Mouse (Mus musculus): ENCODE data around the gene Tubb5. TPM values are rescaled to one million over a fixed set of nuclear protein-coding genes. Genes with fewer than 3 reads are reported as not detected.

Gene Tubb5
- polyA plus RNA-seq (2015; fragmentation: Illumina TruSeq; extraction: RNeasy Lipid Tissue Mini Kit (QIAGEN cat#74804); ENCODE audit: insufficient read depth, low replicate concordance), result 222 TPM

DNA sequence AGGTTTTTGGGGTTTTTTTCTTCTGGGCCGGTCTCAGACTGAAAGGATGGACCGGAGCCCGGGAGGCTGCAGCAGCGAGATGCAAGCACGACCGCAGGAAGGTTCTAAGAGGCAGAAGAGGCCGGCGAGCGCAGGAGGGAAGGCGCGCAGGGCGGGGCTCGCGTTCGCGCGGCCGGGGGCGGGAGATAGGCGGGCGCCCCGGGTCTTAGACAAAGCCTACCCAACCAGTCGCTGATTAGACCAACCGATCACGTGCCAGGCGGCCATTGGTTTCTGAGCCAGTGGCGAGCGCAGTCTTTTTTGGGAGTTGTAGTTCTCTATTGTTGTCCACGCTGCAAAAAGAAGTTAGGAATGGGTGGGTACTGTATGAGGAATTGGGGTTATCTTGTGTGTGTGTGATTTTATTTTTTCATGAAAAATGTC is at the start of gene Tubb5:
Gene Tubb5 (minus strand): TSS at position 185 of the 423 bp plus-strand sequence.

GRCm38 (mm10) chr17:35879245-35880057 is 41.3 kb upstream of the Tubb5 start, which contains the start of gene Dhx16:
Gene Dhx16, plus strand, starts transcription at chr17:35879819.

DNA sequence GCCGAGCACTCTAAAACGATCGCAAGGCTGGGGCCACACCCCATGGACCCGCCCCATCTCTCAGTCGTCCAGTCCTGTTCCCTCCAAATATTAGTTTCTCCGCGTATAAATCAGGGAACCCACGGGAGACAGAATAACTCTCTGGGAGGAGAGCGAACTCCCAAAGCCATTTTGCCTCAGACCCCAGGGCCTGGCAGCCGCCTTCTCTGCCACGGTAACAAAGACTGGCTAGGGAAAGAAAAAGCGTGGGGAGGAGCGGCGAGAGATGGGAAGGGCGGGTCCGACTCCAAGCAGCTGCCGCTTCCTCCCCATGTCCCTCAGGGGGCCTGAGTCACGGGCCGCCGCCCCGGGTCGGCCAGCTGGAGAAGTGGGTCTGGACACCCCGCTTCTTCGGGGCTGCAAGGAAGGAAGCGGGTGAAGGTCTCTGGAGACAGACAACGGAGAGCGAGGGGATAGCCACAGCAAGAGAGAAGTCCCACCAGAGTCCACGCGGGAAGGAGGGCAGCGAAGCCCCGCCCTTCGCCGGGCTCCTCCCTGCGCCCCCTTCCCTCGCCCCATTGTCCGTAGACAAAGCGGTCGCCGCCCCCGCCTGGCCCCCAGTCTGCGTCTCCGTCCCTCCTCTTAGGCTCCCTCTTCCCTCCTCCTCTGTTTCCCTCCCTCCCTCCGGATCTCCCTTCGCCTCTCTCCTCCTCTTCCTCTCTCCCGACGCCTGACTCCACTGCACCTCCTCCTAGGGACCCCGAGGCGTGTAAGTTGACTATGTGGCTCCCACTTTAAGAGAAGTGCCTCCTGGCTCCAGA is 27.6 kb upstream of the Tubb5 start, which contains the start of gene Ppp1r18:
Gene Ppp1r18 (plus strand): TSS at position 113 of the 800 bp plus-strand sequence.

GRCm38 (mm10) chr17:35861198-35861857 is 23.2 kb upstream of the Tubb5 start, which contains the start of gene Nrm:
Gene Nrm, plus strand, starts transcription at chr17:35861318.

GRCm38 (mm10) chr17:35841076-35841950 is 3.2 kb upstream of the Tubb5 start, which contains the start of gene Mdc1:
Gene Mdc1, plus strand, starts transcription at chr17:35841515.

DNA sequence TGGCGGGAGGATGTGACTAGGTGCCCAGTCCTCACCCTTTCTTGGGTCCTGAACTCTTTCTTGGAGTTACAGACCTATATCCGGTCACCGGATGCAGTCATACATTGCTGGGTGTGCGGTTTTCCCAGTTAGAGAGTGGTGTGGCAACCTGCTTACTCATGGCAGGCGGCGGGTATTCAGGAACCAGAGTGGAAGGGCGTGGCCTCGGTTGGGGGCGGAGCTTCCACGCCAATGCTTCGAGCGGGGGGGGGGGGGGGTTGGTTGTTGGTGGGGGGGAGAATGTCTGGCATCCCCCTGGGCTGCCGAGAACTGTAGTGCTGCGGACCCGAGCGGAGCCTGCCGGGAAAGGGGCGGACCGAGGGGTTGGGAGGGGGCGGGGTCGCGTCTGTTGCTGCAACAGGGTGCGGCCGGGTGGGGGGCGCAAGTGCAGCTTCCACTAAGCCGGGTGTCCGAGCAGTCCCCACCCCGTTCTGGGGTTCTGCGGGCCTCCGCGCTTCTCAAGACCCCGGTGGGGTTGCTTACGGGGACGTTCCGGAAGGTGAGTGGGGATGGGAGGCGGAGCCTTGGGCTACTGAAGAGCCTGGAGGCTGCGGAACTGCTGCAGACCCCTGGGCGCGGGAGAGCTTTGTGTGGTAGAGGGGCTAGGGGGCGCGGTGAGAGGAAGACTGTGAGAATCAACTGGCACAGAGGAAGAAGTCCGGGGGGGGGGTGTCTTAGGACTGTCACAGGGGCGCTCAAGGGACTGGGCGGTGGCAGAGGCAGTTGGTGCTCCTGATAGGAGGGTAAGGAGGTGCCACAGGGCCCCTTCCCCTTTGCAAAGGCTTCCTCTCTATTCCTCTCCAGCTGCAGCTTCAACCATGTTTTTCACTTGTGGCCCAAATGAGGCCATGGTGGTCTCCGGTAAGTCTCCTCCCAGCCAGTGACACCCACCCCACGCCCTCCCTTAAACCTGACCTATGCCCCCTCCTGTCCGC is 14.9 kb downstream of the Tubb5 start, which contains the start of gene Flot1:
Gene Flot1 (plus strand): TSS at position 267 of the 974 bp plus-strand sequence.

DNA sequence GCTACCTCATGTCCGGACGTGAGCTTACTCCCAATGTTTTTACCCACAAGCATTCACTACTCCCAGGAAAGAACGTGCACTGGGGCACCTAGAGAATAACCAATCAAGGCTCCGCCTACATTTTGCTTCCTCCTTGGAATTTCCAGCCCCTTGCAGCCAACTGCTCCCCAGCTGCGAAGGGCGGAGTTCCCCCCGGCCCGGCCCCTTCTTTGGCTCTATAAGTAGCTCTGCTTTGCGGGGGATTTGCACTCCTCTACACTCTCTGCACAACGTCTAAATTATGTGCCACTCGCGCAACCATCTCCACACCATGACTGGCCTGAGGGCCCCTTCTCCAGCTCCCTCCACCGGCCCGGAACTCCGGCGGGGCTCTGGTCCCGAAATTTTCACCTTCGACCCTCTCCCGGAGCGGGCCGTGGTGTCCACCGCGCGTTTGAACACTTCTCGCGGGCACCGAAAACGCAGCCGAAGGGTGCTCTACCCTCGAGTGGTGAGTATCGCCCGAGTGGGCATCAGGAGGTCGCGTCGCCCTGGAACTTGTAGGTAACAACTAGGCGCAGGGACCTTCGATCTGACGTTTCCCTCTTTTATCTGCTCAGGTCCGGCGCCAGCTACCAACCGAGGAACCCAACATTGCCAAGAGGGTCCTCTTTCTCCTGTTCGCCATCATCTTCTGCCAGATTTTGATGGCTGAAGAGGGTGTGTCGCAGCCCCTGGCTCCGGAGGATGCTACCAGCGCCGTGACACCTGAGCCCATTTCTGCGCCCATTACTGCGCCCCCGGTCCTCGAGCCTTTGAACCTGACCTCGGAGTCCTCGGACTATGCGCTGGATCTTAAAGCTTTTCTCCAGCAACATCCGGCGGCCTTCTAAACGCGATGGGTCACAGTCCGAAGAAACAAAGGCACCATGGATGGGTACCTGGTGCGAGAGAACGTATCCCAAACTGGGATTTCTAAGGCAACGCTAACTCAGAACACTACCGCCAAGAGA is 16.4 kb downstream of the Tubb5 start, which contains the start of gene Ier3:
Gene Ier3 (plus strand): TSS at position 246 of the 992 bp plus-strand sequence.

Other genes with a start within 250 kb of the Tubb5 start
- gene Sfta2, start 236.8 kb downstream of the Tubb5 start, polyA plus RNA-seq (2015; fragmentation: Illumina TruSeq; extraction: RNeasy Lipid Tissue Mini Kit (QIAGEN cat#74804); ENCODE audit: insufficient read depth, low replicate concordance), result not detected
- gene Gm9573, start 211.7 kb downstream of the Tubb5 start, polyA plus RNA-seq (2015; fragmentation: Illumina TruSeq; extraction: RNeasy Lipid Tissue Mini Kit (QIAGEN cat#74804); ENCODE audit: insufficient read depth, low replicate concordance), result not detected
- not detected for gene Mucl3, start 194.6 kb downstream of the Tubb5 start, polyA plus RNA-seq (2015; fragmentation: Illumina TruSeq; extraction: RNeasy Lipid Tissue Mini Kit (QIAGEN cat#74804); ENCODE audit: insufficient read depth, low replicate concordance)
- gene Vars2, start 170.7 kb downstream of the Tubb5 start, polyA plus RNA-seq (2015; fragmentation: Illumina TruSeq; extraction: RNeasy Lipid Tissue Mini Kit (QIAGEN cat#74804); ENCODE audit: insufficient read depth, low replicate concordance), result 10.5 TPM
- gene Gtf2h4, start 164.6 kb downstream of the Tubb5 start, polyA plus RNA-seq (2015; fragmentation: Illumina TruSeq; extraction: RNeasy Lipid Tissue Mini Kit (QIAGEN cat#74804); ENCODE audit: insufficient read depth, low replicate concordance), result 8.0 TPM
- gene Ddr1, start 133.7 kb downstream of the Tubb5 start, polyA plus RNA-seq (2015; fragmentation: Illumina TruSeq; extraction: RNeasy Lipid Tissue Mini Kit (QIAGEN cat#74804); ENCODE audit: insufficient read depth, low replicate concordance), result 5.6 TPM
- gene Ier3, start 16.6 kb downstream of the Tubb5 start, polyA plus RNA-seq (2015; fragmentation: Illumina TruSeq; extraction: RNeasy Lipid Tissue Mini Kit (QIAGEN cat#74804); ENCODE audit: insufficient read depth, low replicate concordance), result 3.4 TPM
- gene Flot1, start 15.1 kb downstream of the Tubb5 start, polyA plus RNA-seq (2015; fragmentation: Illumina TruSeq; extraction: RNeasy Lipid Tissue Mini Kit (QIAGEN cat#74804); ENCODE audit: insufficient read depth, low replicate concordance), result 27.5 TPM
- 59.7 TPM for gene Mdc1, start 3.2 kb upstream of the Tubb5 start, polyA plus RNA-seq (2015; fragmentation: Illumina TruSeq; extraction: RNeasy Lipid Tissue Mini Kit (QIAGEN cat#74804); ENCODE audit: insufficient read depth, low replicate concordance)
- 43.1 TPM for gene Nrm, start 23.0 kb upstream of the Tubb5 start, polyA plus RNA-seq (2015; fragmentation: Illumina TruSeq; extraction: RNeasy Lipid Tissue Mini Kit (QIAGEN cat#74804); ENCODE audit: insufficient read depth, low replicate concordance)
- 139 TPM for gene Ppp1r18, start 27.3 kb upstream of the Tubb5 start, polyA plus RNA-seq (2015; fragmentation: Illumina TruSeq; extraction: RNeasy Lipid Tissue Mini Kit (QIAGEN cat#74804); ENCODE audit: insufficient read depth, low replicate concordance)
- gene Dhx16, start 41.5 kb upstream of the Tubb5 start, polyA plus RNA-seq (2015; fragmentation: Illumina TruSeq; extraction: RNeasy Lipid Tissue Mini Kit (QIAGEN cat#74804); ENCODE audit: insufficient read depth, low replicate concordance), result 124 TPM
- 29.9 TPM for gene 2310061I04Rik, start 59.1 kb upstream of the Tubb5 start, polyA plus RNA-seq (2015; fragmentation: Illumina TruSeq; extraction: RNeasy Lipid Tissue Mini Kit (QIAGEN cat#74804); ENCODE audit: insufficient read depth, low replicate concordance)
- gene Atat1, start 71.8 kb upstream of the Tubb5 start, polyA plus RNA-seq (2015; fragmentation: Illumina TruSeq; extraction: RNeasy Lipid Tissue Mini Kit (QIAGEN cat#74804); ENCODE audit: insufficient read depth, low replicate concordance), result 15.8 TPM
- 63.0 TPM for gene Mrps18b, start 78.1 kb upstream of the Tubb5 start, polyA plus RNA-seq (2015; fragmentation: Illumina TruSeq; extraction: RNeasy Lipid Tissue Mini Kit (QIAGEN cat#74804); ENCODE audit: insufficient read depth, low replicate concordance)
- gene Ppp1r10, start 78.1 kb upstream of the Tubb5 start, polyA plus RNA-seq (2015; fragmentation: Illumina TruSeq; extraction: RNeasy Lipid Tissue Mini Kit (QIAGEN cat#74804); ENCODE audit: insufficient read depth, low replicate concordance), result 32.2 TPM
- gene Abcf1, start 131.5 kb upstream of the Tubb5 start, polyA plus RNA-seq (2015; fragmentation: Illumina TruSeq; extraction: RNeasy Lipid Tissue Mini Kit (QIAGEN cat#74804); ENCODE audit: insufficient read depth, low replicate concordance), result 133 TPM
- 19.0 TPM for gene Gnl1, start 141.5 kb upstream of the Tubb5 start, polyA plus RNA-seq (2015; fragmentation: Illumina TruSeq; extraction: RNeasy Lipid Tissue Mini Kit (QIAGEN cat#74804); ENCODE audit: insufficient read depth, low replicate concordance)
- gene Prr3, start 141.9 kb upstream of the Tubb5 start, polyA plus RNA-seq (2015; fragmentation: Illumina TruSeq; extraction: RNeasy Lipid Tissue Mini Kit (QIAGEN cat#74804); ENCODE audit: insufficient read depth, low replicate concordance), result 29.2 TPM
- 80.5 TPM for gene H2-T24, start 182.3 kb upstream of the Tubb5 start, polyA plus RNA-seq (2015; fragmentation: Illumina TruSeq; extraction: RNeasy Lipid Tissue Mini Kit (QIAGEN cat#74804); ENCODE audit: insufficient read depth, low replicate concordance)
- 186 TPM for gene H2-T23, start 194.5 kb upstream of the Tubb5 start, polyA plus RNA-seq (2015; fragmentation: Illumina TruSeq; extraction: RNeasy Lipid Tissue Mini Kit (QIAGEN cat#74804); ENCODE audit: insufficient read depth, low replicate concordance)
- 124 TPM for gene H2-T22, start 204.4 kb upstream of the Tubb5 start, polyA plus RNA-seq (2015; fragmentation: Illumina TruSeq; extraction: RNeasy Lipid Tissue Mini Kit (QIAGEN cat#74804); ENCODE audit: insufficient read depth, low replicate concordance)
- gene Gm6034, start 204.7 kb upstream of the Tubb5 start, polyA plus RNA-seq (2015; fragmentation: Illumina TruSeq; extraction: RNeasy Lipid Tissue Mini Kit (QIAGEN cat#74804); ENCODE audit: insufficient read depth, low replicate concordance), result 0.25 TPM
- gene Gm11127, start 220.1 kb upstream of the Tubb5 start, polyA plus RNA-seq (2015; fragmentation: Illumina TruSeq; extraction: RNeasy Lipid Tissue Mini Kit (QIAGEN cat#74804); ENCODE audit: insufficient read depth, low replicate concordance), result not detected

Data from spleen, adult 10 weeks (tissue).